ENCODE assay signal across 8 mouse cellular contexts in the genomic region with DNA sequence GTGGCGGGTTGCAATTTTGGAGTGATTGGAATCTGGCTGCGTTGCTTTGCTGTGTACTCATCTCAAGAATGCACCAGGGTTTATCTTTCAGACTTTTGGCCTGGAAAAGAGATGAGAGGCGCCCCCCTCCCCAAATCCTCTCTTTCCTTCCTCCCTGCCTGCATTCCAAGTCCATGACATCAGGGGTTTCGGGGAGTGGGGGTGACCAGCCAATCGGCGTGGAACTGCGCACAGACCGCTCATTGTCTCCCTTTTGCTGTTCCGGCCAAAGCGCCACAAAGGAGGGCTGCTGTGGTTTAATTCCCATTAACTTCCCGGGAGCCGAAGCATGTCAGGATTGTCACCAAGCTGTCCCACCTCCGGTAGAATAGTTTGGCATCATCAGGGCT. TPM values are rescaled to one million over a fixed set of nuclear protein-coding genes. Genes with fewer than 3 reads are reported as not detected.
A peak's percentile ranks its signal among the peaks of the same experiment; 100 is the strongest.
DNase-seq lines count a peak whose midpoint lies in the region; ATAC-seq and TF ChIP-seq lines count a peak whose summit lies in the region.

No protein-coding gene starts in this region.

- no peaks in the 10 kb centered on the region for H3K9me3 ChIP-seq in forebrain, embryonic 13.5 days (replicated peaks)
- H3K9me3 ChIP-seq in heart, postnatal 0 days (replicated peaks; ENCODE audit: control insufficient read depth, low read length) = no peaks in the 10 kb centered on the region
- no peaks in the 10 kb centered on the region for H3K9me3 ChIP-seq in liver, embryonic 14.5 days (ENCODE audit: control insufficient read depth, low read length)
- no peaks in the 10 kb centered on the region for H3K9me3 ChIP-seq in neural tube, embryonic 14.5 days (ENCODE audit: control insufficient read depth, low read length)

- H3K27me3 ChIP-seq in C2C12 (ENCODE audit: control insufficient read depth, insufficient read depth, insufficient read length) = no peaks in the 10 kb centered on the region
- H3K27me3 ChIP-seq in forebrain, embryonic 13.5 days = no peaks in the 10 kb centered on the region; the same call in 1 of the 2 replicates
- H3K27me3 ChIP-seq in heart, postnatal 0 days (ENCODE audit: control insufficient read depth, insufficient read depth, low read length) = no peaks in the 10 kb centered on the region
- peaks cover 3% of the 10 kb centered on the region; the same call in 1 of the 2 replicates for H3K27me3 ChIP-seq in liver, embryonic 14.5 days (ENCODE audit: control insufficient read depth, insufficient read depth, low read length)
- H3K27me3 ChIP-seq in neural tube, embryonic 14.5 days (ENCODE audit: control insufficient read depth, insufficient read depth, low read length) = no peaks in the 10 kb centered on the region

- peaks cover 62% of the 10 kb centered on the region for H3K79me2 ChIP-seq in C2C12 (ENCODE audit: control insufficient read depth, insufficient read depth)

- H3K9ac ChIP-seq in forebrain, embryonic 13.5 days = peak overlapping the region; percentile 97
- peak overlapping the region; percentile 87 for H3K9ac ChIP-seq in heart, postnatal 0 days (replicated peaks; ENCODE audit: low read depth, low read length)
- H3K9ac ChIP-seq in liver, embryonic 14.5 days (replicated peaks) = peak overlapping the region; percentile 73
- peak overlapping the region; percentile 98 for H3K9ac ChIP-seq in neural tube, embryonic 14.5 days (replicated peaks; ENCODE audit: low read depth, low read length)

- peak overlapping the region; percentile 94 for H3ac ChIP-seq in C2C12 (ENCODE audit: control insufficient read depth, insufficient read length, low read depth)

- H3K4me1 ChIP-seq in forebrain, embryonic 13.5 days = peaks cover 44% of the 10 kb centered on the region
- H3K4me1 ChIP-seq in heart, postnatal 0 days (ENCODE audit: control insufficient read depth, insufficient read depth) = peaks cover 29% of the 10 kb centered on the region
- peaks cover 9 to 14% of the 10 kb centered on the region in 2 experiments for H3K4me1 ChIP-seq in liver, embryonic 14.5 days (replicated peaks; ENCODE audit: control insufficient read depth in 2 of 2, insufficient read depth in 2 of 2, low read length in 1 of 2)
- H3K4me1 ChIP-seq in neural tube, embryonic 14.5 days (ENCODE audit: control insufficient read depth, insufficient read depth, low read length) = peaks cover 37% of the 10 kb centered on the region

- peak; percentile 69 for ATAC-seq in forebrain, embryonic 13.5 days
- peak; percentile 47 for ATAC-seq in heart, postnatal 0 days (ENCODE audit: insufficient read depth, low read depth)
- ATAC-seq in liver, embryonic 14.5 days (ENCODE audit: insufficient read depth) = no peak
- peak; percentile 68 for ATAC-seq in neural tube, embryonic 14.5 days (ENCODE audit: low read depth)

- peak overlapping the region; percentile 99 for H3K27ac ChIP-seq in forebrain, embryonic 13.5 days
- peak overlapping the region; percentile 96 for H3K27ac ChIP-seq in heart, postnatal 0 days (ENCODE audit: low read depth)
- H3K27ac ChIP-seq in liver, embryonic 14.5 days = peak overlapping the region; percentile 15; the same call in 1 of the 2 replicates
- peak overlapping the region; percentile 96 for H3K27ac ChIP-seq in neural tube, embryonic 14.5 days (ENCODE audit: low read depth, low read length)

- TF ChIP-seq CTCF in C2C12 (IDR thresholded peaks at IDR 0.05; ENCODE audit: control insufficient read depth, insufficient read depth, insufficient read length) = no peak
- TF ChIP-seq CTCF in brain, embryonic 14.5 days (IDR thresholded peaks at IDR 0.05; ENCODE audit: borderline replicate concordance, extremely low read depth, insufficient read depth, insufficient read length) = no peak
- TF ChIP-seq CTCF in heart, postnatal 0 days (IDR thresholded peaks at IDR 0.05; ENCODE audit: low read depth) = no peak
- no peak for TF ChIP-seq CTCF in liver, embryonic 14.5 days (IDR thresholded peaks at IDR 0.05; ENCODE audit: low read depth)

- 0% methylated on average over 13 of the region's 13 CpGs for WGBS in forebrain, embryonic 13.5 days
- WGBS in heart, postnatal 0 days = under 1% methylated on average over 13 of the region's 13 CpGs
- under 1% methylated on average over 13 of the region's 13 CpGs for WGBS in liver, embryonic 14.5 days (ENCODE audit: insufficient replicate concordance)
- under 1% methylated on average over 13 of the region's 13 CpGs for WGBS in neural tube, embryonic 14.5 days

- 0 out of 2 replicates have a peak, but pooled peaks have one; percentile 19 for TF ChIP-seq EP300 in heart, postnatal 0 days (IDR thresholded peaks at IDR 0.05; ENCODE audit: low read depth)
- TF ChIP-seq EP300 in liver, embryonic 14.5 days (IDR thresholded peaks at IDR 0.05; ENCODE audit: low read depth) = no peak

- TF ChIP-seq POLR2A in brain, embryonic 14.5 days (IDR thresholded peaks at IDR 0.05; ENCODE audit: borderline replicate concordance, extremely low read depth, insufficient read depth, insufficient read length, poor library complexity, severe bottlenecking) = no peak

- H3K4me2 ChIP-seq in forebrain, embryonic 13.5 days = peak overlapping the region; percentile 78
- peak overlapping the region; percentile 87 for H3K4me2 ChIP-seq in heart, postnatal 0 days (ENCODE audit: low read depth, low read length)
- peak overlapping the region; percentile 94 for H3K4me2 ChIP-seq in liver, embryonic 14.5 days (ENCODE audit: low read depth)
- H3K4me2 ChIP-seq in neural tube, embryonic 14.5 days (ENCODE audit: low read depth, low read length) = peak overlapping the region; percentile 86

- DNase-seq in brain, embryonic 14.5 days (ENCODE audit: low read depth) = peak; percentile 96
- peak; percentile 81 for DNase-seq in heart, postnatal 0 days (ENCODE audit: low spot score)
- peak; percentile 80 to 88 for DNase-seq in kidney, postnatal 4 days
- DNase-seq in liver, embryonic 14.5 days (ENCODE audit: low read depth in 3 of 3, low spot score in 3 of 3) = no peak
- DNase-seq in urinary bladder, postnatal 14 days (ENCODE audit: low spot score) = peak; percentile 68

- peaks cover 50% of the 10 kb centered on the region for H3K79me3 ChIP-seq in C2C12 (ENCODE audit: low read depth)

- peaks cover 11% of the 10 kb centered on the region for H3K36me3 ChIP-seq in C2C12 (ENCODE audit: control insufficient read depth, insufficient read depth)
- no peaks in the 10 kb centered on the region for H3K36me3 ChIP-seq in forebrain, embryonic 13.5 days (ENCODE audit: poor library complexity, severe bottlenecking)
- H3K36me3 ChIP-seq in heart, postnatal 0 days (replicated peaks; ENCODE audit: control insufficient read depth, insufficient read depth, low read length) = no peaks in the 10 kb centered on the region
- H3K36me3 ChIP-seq in liver, embryonic 14.5 days (replicated peaks; ENCODE audit: control insufficient read depth, insufficient read depth, low read depth) = no peaks in the 10 kb centered on the region
- no peaks in the 10 kb centered on the region for H3K36me3 ChIP-seq in neural tube, embryonic 14.5 days (ENCODE audit: control insufficient read depth, insufficient read depth, low read length)

- H3K4me3 ChIP-seq in C2C12 (ENCODE audit: insufficient read depth, poor library complexity, severe bottlenecking) = peak overlapping the region; percentile 75
- H3K4me3 ChIP-seq in forebrain, embryonic 13.5 days = peak overlapping the region; percentile 89
- peak overlapping the region; percentile 70 for H3K4me3 ChIP-seq in heart, postnatal 0 days (ENCODE audit: low read depth, low read length)
- peak overlapping the region; percentile 66 to 77 for H3K4me3 ChIP-seq in liver, embryonic 14.5 days (ENCODE audit: insufficient read depth in 1 of 2, low read depth in 2 of 2, low read length in 2 of 2)
- peak overlapping the region; percentile 88 for H3K4me3 ChIP-seq in neural tube, embryonic 14.5 days (ENCODE audit: low read depth, low read length)

TF ChIP-seq in C2C12, 6 proteins besides CTCF, POLR2A, EP300 and RAD21:
- TF ChIP-seq MAX (IDR thresholded peaks at IDR 0.05) (no peak), MYOD1 (IDR thresholded peaks at IDR 0.05; ENCODE audit: control insufficient read depth, insufficient read length, low read depth) (no peak), MYOG (IDR thresholded peaks at IDR 0.05; ENCODE audit: control insufficient read depth, extremely low read depth, insufficient read length) (no peak)
TF ChIP-seq in C2C12: peak in this region for 0.

RNA-seq across cellular contexts. Expression of a gene that starts 1.2 kb away (rescaled TPM):
- polyA plus RNA-seq in C2C12 (2012; fragmentation: generic; extraction: Trizol) = 362 TPM
- polyA plus RNA-seq in brain, embryonic 14.5 days (2012; rRNA removed) = 412 and 494 TPM in 2 replicates
- 770 and 773 TPM in 2 replicates for polyA plus RNA-seq in forebrain, embryonic 13.5 days (2015; fragmentation: Nextera tagmentation; extraction: Ambion mirVana)
- 132 and 166 TPM in 2 replicates for total RNA-seq in heart, postnatal 0 days (2014; rRNA removed; ENCODE audit: low replicate concordance)
- 187 and 190 TPM in 2 replicates for polyA plus RNA-seq in heart, postnatal 0 days (2015; fragmentation: Nextera tagmentation; extraction: Ambion mirVana)
- 52.9 and 62.7 TPM in 2 replicates for polyA plus RNA-seq in liver, embryonic 14.5 days (2012; rRNA removed)
- polyA plus RNA-seq in liver, embryonic 14.5 days (2014; fragmentation: Nextera tagmentation; extraction: Ambion mirVana) = 82.7 and 90.1 TPM in 2 replicates
- polyA plus RNA-seq in neural tube, embryonic 14.5 days (2014; fragmentation: Nextera tagmentation; extraction: Ambion mirVana) = 409 and 500 TPM in 2 replicates

Comparison
In these comparisons a context has a peak if more than half of its experiments do, and no peak if none do; other contexts are left out.
1. DNase-seq: peak in brain, embryonic 14.5 days (single experiment), heart, postnatal 0 days (single experiment), kidney, postnatal 4 days (2 of 2) and urinary bladder, postnatal 14 days (single experiment); none in liver, embryonic 14.5 days (0 of 3).
2. H3K27ac ChIP-seq: peak in every context shown above with its lines; median percentile 99 in forebrain, embryonic 13.5 days; 96 in heart, postnatal 0 days; 96 in neural tube, embryonic 14.5 days; 15 in liver, embryonic 14.5 days.
3. Peak in every context shown above with its lines, with median percentiles within 50 percentile points of each other: H3K4me3 ChIP-seq, H3K4me2 ChIP-seq and H3K9ac ChIP-seq.